22 mouse cellular contexts compared by ENCODE assay signal in the genomic region with DNA sequence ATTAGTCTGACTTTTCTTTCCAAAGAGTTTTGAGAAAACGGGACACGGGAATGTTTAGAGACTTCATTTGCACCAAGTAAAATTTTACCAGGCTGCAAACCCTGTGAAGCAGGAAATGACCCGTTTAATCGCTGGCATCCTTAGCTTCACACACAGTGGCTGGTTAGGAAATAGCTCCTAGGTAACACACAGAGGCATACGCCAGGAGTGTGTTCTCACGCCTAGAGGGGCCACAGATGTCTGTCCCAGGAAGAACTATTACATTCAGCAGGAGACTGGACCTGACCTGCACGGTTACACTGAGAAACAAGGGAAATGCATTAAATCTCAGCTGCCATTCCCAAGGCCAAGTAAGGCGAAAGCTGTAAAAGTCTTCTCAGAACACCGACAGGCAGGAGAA. TPM values are rescaled to one million over a fixed set of nuclear protein-coding genes. Genes with fewer than 3 reads are reported as not detected.
DNase-seq lines count a peak whose midpoint lies in the region; ATAC-seq and TF ChIP-seq lines count a peak whose summit lies in the region.
"Had no signal": no experiment of that assay in that cellular context is flagged by ENCODE, and none has a peak within 500 bp of the region (broad histone marks: within the 10 kb centered on the region; RNA-seq: fewer than 3 reads in every experiment).

No protein-coding gene starts in this region.

- H3K27ac ChIP-seq in forebrain, embryonic 11.5 days (ENCODE audit: low read depth, low read length), result no peak overlapping the region
- no peak overlapping the region for H3K27ac ChIP-seq in forebrain, embryonic 16.5 days (ENCODE audit: low read length)
- no peak overlapping the region for H3K27ac ChIP-seq in kidney, embryonic 15.5 days
- H3K27ac ChIP-seq in liver, postnatal 0 days (ENCODE audit: low read depth), result peak overlapping the region; percentile 16; the same call in 1 of the 2 replicates
- H3K27ac ChIP-seq in liver, embryonic 11.5 days (ENCODE audit: low read depth, low read length), result no peak overlapping the region
- H3K27ac ChIP-seq: forebrain, embryonic 10.5 days; heart, adult 2 months; heart, embryonic 10.5 days; hindbrain, embryonic 12.5 days; hindbrain, embryonic 15.5 days had no signal

- H3K4me2 ChIP-seq in forebrain, embryonic 11.5 days (ENCODE audit: low read depth, low read length, severe bottlenecking), result no peak overlapping the region
- H3K4me2 ChIP-seq in forebrain, embryonic 16.5 days (ENCODE audit: low read length), result no peak overlapping the region
- no peak overlapping the region for H3K4me2 ChIP-seq in kidney, embryonic 15.5 days
- H3K4me2 ChIP-seq in liver, postnatal 0 days (ENCODE audit: low read depth, low read length), result no peak overlapping the region
- no peak overlapping the region for H3K4me2 ChIP-seq in liver, embryonic 11.5 days
- H3K4me2 ChIP-seq: heart, embryonic 13.5 days; hindbrain, embryonic 12.5 days; hindbrain, embryonic 15.5 days had no signal

- peaks cover 12% of the 10 kb centered on the region for H3K36me3 ChIP-seq in forebrain, embryonic 11.5 days (ENCODE audit: control insufficient read depth, insufficient read depth, low read length)
- H3K36me3 ChIP-seq in forebrain, embryonic 16.5 days (ENCODE audit: control insufficient read depth, insufficient read depth), result peaks cover 19% of the 10 kb centered on the region
- peaks cover 54% of the 10 kb centered on the region for H3K36me3 ChIP-seq in kidney, embryonic 15.5 days
- peaks cover 2% of the 10 kb centered on the region for H3K36me3 ChIP-seq in liver, postnatal 0 days (replicated peaks; ENCODE audit: insufficient read depth, low read length)
- peaks cover 21% of the 10 kb centered on the region for H3K36me3 ChIP-seq in liver, embryonic 11.5 days (ENCODE audit: control insufficient read depth, insufficient read depth, low read length)

- H3K4me1 ChIP-seq in forebrain, embryonic 11.5 days (replicated peaks; ENCODE audit: control insufficient read depth, insufficient read depth, low read length), result peaks cover 2% of the 10 kb centered on the region; the same call in 1 of the 2 replicates
- no peaks in the 10 kb centered on the region; the same call in 1 of the 2 replicates for H3K4me1 ChIP-seq in forebrain, embryonic 16.5 days (replicated peaks; ENCODE audit: control insufficient read depth, insufficient read depth, low read length)
- H3K4me1 ChIP-seq in kidney, embryonic 15.5 days, result peaks cover 7% of the 10 kb centered on the region
- peaks cover 6% of the 10 kb centered on the region for H3K4me1 ChIP-seq in liver, postnatal 0 days (ENCODE audit: insufficient read depth)
- no peaks in the 10 kb centered on the region for H3K4me1 ChIP-seq in liver, embryonic 11.5 days (replicated peaks; ENCODE audit: control insufficient read depth, insufficient read depth, low read length)
- H3K4me1 ChIP-seq: hindbrain, embryonic 15.5 days had no signal

- no peaks in the 10 kb centered on the region; the same call in 1 of the 2 replicates for H3K9me3 ChIP-seq in forebrain, embryonic 11.5 days (ENCODE audit: control insufficient read depth, low read length)
- H3K9me3 ChIP-seq in forebrain, embryonic 16.5 days (ENCODE audit: control insufficient read depth, low read length), result 0 out of 2 replicates have a peak, but pooled peaks cover 8% of the 10 kb centered on the region
- peaks cover 17% of the 10 kb centered on the region for H3K9me3 ChIP-seq in kidney, embryonic 15.5 days (replicated peaks)
- H3K9me3 ChIP-seq in liver, postnatal 0 days (ENCODE audit: low read length), result peaks cover 3% of the 10 kb centered on the region; the same call in 1 of the 2 replicates
- peaks cover 7% of the 10 kb centered on the region; the same call in 1 of the 2 replicates for H3K9me3 ChIP-seq in liver, embryonic 11.5 days (ENCODE audit: control insufficient read depth, low read length)

- H3K4me3 ChIP-seq in forebrain, embryonic 11.5 days (ENCODE audit: low read depth, low read length), result no peak overlapping the region
- H3K4me3 ChIP-seq in forebrain, embryonic 16.5 days (replicated peaks; ENCODE audit: low read length), result no peak overlapping the region
- no peak overlapping the region for H3K4me3 ChIP-seq in kidney, embryonic 15.5 days (replicated peaks)
- no peak overlapping the region for H3K4me3 ChIP-seq in liver, postnatal 0 days (ENCODE audit: low read depth, low read length)
- no peak overlapping the region for H3K4me3 ChIP-seq in liver, embryonic 11.5 days (ENCODE audit: low read depth, low read length)
- H3K4me3 ChIP-seq: forebrain, embryonic 10.5 days; heart, adult 2 months; heart, embryonic 10.5 days; heart, embryonic 13.5 days; hindbrain, embryonic 12.5 days; hindbrain, embryonic 15.5 days had no signal

- no peak for ATAC-seq in forebrain, embryonic 11.5 days (replicated peaks; ENCODE audit: low FRiP score)
- ATAC-seq in forebrain, embryonic 16.5 days, result no peak
- ATAC-seq in kidney, embryonic 15.5 days (replicated peaks; ENCODE audit: low FRiP score), result 0 out of 2 replicates have a peak, but pooled peaks have one; percentile 23
- no peak for ATAC-seq in liver, postnatal 0 days
- no peak for ATAC-seq in liver, embryonic 11.5 days (replicated peaks; ENCODE audit: low FRiP score)
- ATAC-seq: activated CD4-positive, CD25-positive, alpha-beta regulatory T cell, adult 4 months; forebrain, embryonic 14.5 days had no signal

- no peaks in the 10 kb centered on the region for H3K27me3 ChIP-seq in forebrain, embryonic 11.5 days (ENCODE audit: control insufficient read depth, insufficient read depth, low read length)
- H3K27me3 ChIP-seq in forebrain, embryonic 16.5 days (replicated peaks; ENCODE audit: control insufficient read depth, insufficient read depth, low read length), result no peaks in the 10 kb centered on the region
- no peaks in the 10 kb centered on the region for H3K27me3 ChIP-seq in kidney, embryonic 15.5 days
- no peaks in the 10 kb centered on the region for H3K27me3 ChIP-seq in liver, postnatal 0 days (ENCODE audit: insufficient read depth, low read length)
- H3K27me3 ChIP-seq in liver, embryonic 11.5 days (replicated peaks; ENCODE audit: control insufficient read depth, insufficient read depth, low read length), result no peaks in the 10 kb centered on the region
- H3K27me3 ChIP-seq: heart, embryonic 13.5 days; hindbrain, embryonic 12.5 days; hindbrain, embryonic 15.5 days had no signal

- TF ChIP-seq CTCF in liver, postnatal 0 days (IDR thresholded peaks at IDR 0.05; ENCODE audit: low read depth), result no peak

- TF ChIP-seq EP300 in liver, postnatal 0 days (IDR thresholded peaks at IDR 0.05; ENCODE audit: low read depth), result no peak

- peak; percentile 45 for DNase-seq in forebrain, embryonic 11.5 days (ENCODE audit: low spot score)
- DNase-seq in kidney, postnatal 10 days, result no peak
- no peak for DNase-seq in liver, postnatal 0 days
- no peak for DNase-seq in liver, embryonic 11.5 days (ENCODE audit: low spot score)
- DNase-seq: adrenal gland, adult 8-10 months; adrenal gland, postnatal 25 days; cerebellum, adult 11-12 months; cerebellum, adult 8-10 months; cerebellum, postnatal 10 days; cerebellum, postnatal 36 days; gastrocnemius, postnatal 25 days; heart, adult 2 months; heart, postnatal 14 days had no signal

- no peak overlapping the region for H3K9ac ChIP-seq in forebrain, embryonic 11.5 days (ENCODE audit: low read length)
- H3K9ac ChIP-seq in forebrain, embryonic 16.5 days (replicated peaks; ENCODE audit: low read depth, low read length), result no peak overlapping the region
- no peak overlapping the region for H3K9ac ChIP-seq in kidney, embryonic 15.5 days
- no peak overlapping the region for H3K9ac ChIP-seq in liver, postnatal 0 days (replicated peaks)
- no peak overlapping the region for H3K9ac ChIP-seq in liver, embryonic 11.5 days (ENCODE audit: low read depth, low read length)
- H3K9ac ChIP-seq: heart, embryonic 13.5 days; hindbrain, embryonic 12.5 days; hindbrain, embryonic 15.5 days had no signal

- 92% methylated on average over 9 of the region's 9 CpGs for WGBS in forebrain, embryonic 11.5 days
- 91% methylated on average over 9 of the region's 9 CpGs for WGBS in forebrain, embryonic 16.5 days
- 77% methylated on average over 9 of the region's 9 CpGs for WGBS in kidney, embryonic 15.5 days
- 84% methylated on average over 9 of the region's 9 CpGs for WGBS in liver, postnatal 0 days (ENCODE audit: insufficient replicate concordance)
- 86% methylated on average over 9 of the region's 9 CpGs for WGBS in liver, embryonic 11.5 days

RNA-seq across cellular contexts. Expression of a gene that starts 18.7 kb away (rescaled TPM):
- 42.4 and 47.4 TPM in 2 replicates for polyA plus RNA-seq in forebrain, embryonic 11.5 days (2014; fragmentation: Nextera tagmentation; extraction: Ambion mirVana)
- polyA plus RNA-seq in forebrain, embryonic 16.5 days (2015; fragmentation: Nextera tagmentation; extraction: Ambion mirVana), result 28.7 and 29.8 TPM in 2 replicates
- 25.3 and 26.1 TPM in 2 replicates for polyA plus RNA-seq in kidney, embryonic 15.5 days (2015; fragmentation: Nextera tagmentation; extraction: Ambion mirVana)
- 5.5 and 5.9 TPM in 2 replicates for polyA plus RNA-seq in liver, postnatal 0 days (2015; fragmentation: Nextera tagmentation; extraction: Ambion mirVana)
- polyA plus RNA-seq in liver, embryonic 11.5 days (2014; fragmentation: Nextera tagmentation; extraction: Ambion mirVana), result 24.8 and 25.8 TPM in 2 replicates
